Mouse (Mus musculus) stomach, embryonic 16.5 days (tissue): Measurements from ENCODE around the gene Npc2. TPM values are rescaled to one million over a fixed set of nuclear protein-coding genes. Genes with fewer than 3 reads are reported as not detected.

Experiments
- ATAC-seq: fragments of 200-750 bp; cut with Nextera tagmentation; 2 replicates; pipeline ENCODE4 v1.8.0; 2017; ENCODE audit warnings: moderate number of reproducible peaks, moderate TSS enrichment; ENCODE audit not compliant: insufficient read depth, low FRiP score
- H3K27ac ChIP-seq: fragments of 300-500 bp; sonication (generic); 2 replicates; pipeline ENCODE4 v1.5.1; 2014; ENCODE audit warnings: low read length
- H3K27me3 ChIP-seq: fragments of 300-500 bp; sonication (generic); 2 replicates; pipeline ENCODE4 v1.6.1; 2014; ENCODE audit warnings: low read length, control low read depth, mixed read lengths; ENCODE audit not compliant: control insufficient read depth, insufficient read depth
- H3K36me3 ChIP-seq: fragments of 300-500 bp; sonication (generic); 2 replicates; pipeline ENCODE4 v1.6.1; 2014; ENCODE audit warnings: low read length; ENCODE audit not compliant: control insufficient read depth, insufficient read depth
- H3K4me1 ChIP-seq: fragments of 300-500 bp; sonication (generic); 2 replicates; pipeline ENCODE4 v1.6.1; 2014; ENCODE audit warnings: low read length, control low read depth, mixed read lengths; ENCODE audit not compliant: control insufficient read depth, insufficient read depth
- H3K4me2 ChIP-seq: fragments of 300-500 bp; sonication (generic); 2 replicates; pipeline ENCODE4 v1.6.1; 2014; ENCODE audit warnings: low read depth, low read length, mixed read lengths
- H3K4me3 ChIP-seq: fragments of 300-500 bp; sonication (generic); replicated peaks from 2 replicates; pipeline ENCODE4 v1.5.1; 2014; ENCODE audit warnings: mild to moderate bottlenecking, low read length
- H3K9ac ChIP-seq: fragments of 300-500 bp; sonication (generic); 2 replicates; pipeline ENCODE4 v1.6.1; 2014; ENCODE audit warnings: low read length
- H3K9me3 ChIP-seq: fragments of 300-500 bp; sonication (generic); replicated peaks from 2 replicates; pipeline ENCODE4 v1.6.1; 2016; ENCODE audit warnings: low read length, control low read depth; ENCODE audit not compliant: control insufficient read depth
- WGBS: fragments of 180-500 bp; shearing (Covaris S2); extraction: QIAGEN DNeasy Blood & Tissue Kit; methylation state at CpG from one replicate; pipeline ENCODE4 v1.1.7; 2014; 5-methylcytosine and 5-hydroxymethylcytosine counted together
- polyA plus RNA-seq: library from polyadenylated mRNA; unstranded; fragments of >200 nt; fragmentation: Nextera tagmentation; extraction: Ambion mirVana; gene quantifications from 2 replicates; pipeline ENCODE4 v1.2.1, GENCODE M21; 2015

Gene Npc2
- polyA plus RNA-seq, 1 experiment from 2014 or later: 69.3 TPM

- H3K4me2 ChIP-seq: no peak overlapping the region
- 63% methylated on average over 7 of the region's 7 CpGs for WGBS
- H3K36me3 ChIP-seq: peaks cover 6% of the 10 kb centered on the region; the same call in 1 of the 2 replicates
- H3K27ac ChIP-seq: no peak overlapping the region
- no peak overlapping the region for H3K9ac ChIP-seq
- no peaks in the 10 kb centered on the region for H3K9me3 ChIP-seq
- H3K4me1 ChIP-seq: peaks cover 30% of the 10 kb centered on the region
- ATAC-seq: no peak
- no peak overlapping the region for H3K4me3 ChIP-seq
- H3K27me3 ChIP-seq: no peaks in the 10 kb centered on the region
These were observed 3.3 kb downstream of the Npc2 start for GRCm38 (mm10) chr12:84769624-84770023.

DNA sequence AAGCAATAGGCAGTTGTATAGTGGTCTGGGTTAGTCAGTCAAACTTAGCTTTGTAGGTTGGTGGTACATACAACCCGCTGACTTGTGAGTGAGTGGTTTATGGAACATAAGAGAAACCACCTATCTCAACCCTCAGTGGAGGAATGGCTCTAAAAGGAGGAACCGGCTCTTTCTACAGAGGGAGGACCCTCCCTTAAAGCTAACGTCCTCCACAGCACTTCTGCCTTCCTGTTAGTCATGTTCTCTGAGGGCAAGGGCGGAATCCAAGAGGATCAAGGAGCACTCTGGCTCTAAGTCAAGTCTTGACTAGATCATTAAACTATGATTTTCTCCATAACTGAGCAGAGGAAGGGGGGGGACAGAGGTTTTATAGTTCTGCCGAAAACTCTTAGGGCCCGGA is 5.4 kb downstream of the Npc2 start:
- Histone ChIP-seq H3K27me3 (no peaks in the 10 kb centered on the region), H3K4me3 (no peak overlapping the region), H3K9me3 (no peaks in the 10 kb centered on the region), H3K4me1 (peaks cover 22% of the 10 kb centered on the region), H3K27ac (no peak overlapping the region), H3K9ac (no peak overlapping the region), H3K4me2 (no peak overlapping the region), H3K36me3 (peaks cover 13% of the 10 kb centered on the region; the same call in 1 of the 2 replicates)
- WGBS: 72% methylated on average over 6 of the region's 6 CpGs
- ATAC-seq: no peak

DNA sequence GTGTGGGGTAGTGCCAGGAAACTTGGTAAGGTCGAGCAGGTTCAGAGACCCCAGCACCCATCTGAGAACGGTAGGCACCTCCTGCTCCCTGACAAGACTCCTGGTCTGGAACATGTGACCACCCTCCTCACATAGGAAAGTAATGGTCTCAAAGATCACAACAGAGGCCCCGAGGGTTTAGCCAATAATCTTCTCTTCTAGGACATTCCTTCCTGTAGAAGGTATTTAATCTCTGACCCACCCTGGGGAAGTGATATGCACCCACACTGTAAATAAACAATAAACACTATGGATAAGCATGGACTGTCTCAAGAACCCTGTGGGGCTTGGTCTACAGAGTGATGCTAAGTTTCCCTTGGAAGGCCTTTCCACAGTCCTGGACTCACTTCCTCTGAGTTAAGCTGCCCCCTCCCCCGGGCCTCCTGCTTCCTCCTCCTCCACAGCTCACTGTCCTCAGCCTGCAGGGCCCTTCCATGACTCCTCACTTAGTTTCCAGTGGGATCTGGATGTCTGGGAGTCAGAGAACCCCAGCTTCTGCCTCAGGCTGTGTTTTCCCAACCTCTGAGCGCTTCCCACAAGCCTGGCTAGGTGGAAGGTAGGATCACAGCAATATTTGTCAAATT is 6.7 kb downstream of the Npc2 start:
- peaks cover 13% of the 10 kb centered on the region; the same call in 1 of the 2 replicates for H3K36me3 ChIP-seq
- H3K4me1 ChIP-seq: peaks cover 14% of the 10 kb centered on the region
- H3K9me3 ChIP-seq: no peaks in the 10 kb centered on the region
- H3K4me3 ChIP-seq: no peak overlapping the region
- 74% methylated on average over 5 of the region's 5 CpGs for WGBS
- no peak overlapping the region for H3K4me2 ChIP-seq
- H3K9ac ChIP-seq: no peak overlapping the region
- no peaks in the 10 kb centered on the region for H3K27me3 ChIP-seq
- ATAC-seq: no peak
- H3K27ac ChIP-seq: no peak overlapping the region

GRCm38 (mm10) chr12:84765506-84765905 is 7.4 kb downstream of the Npc2 start:
- Histone ChIP-seq H3K36me3 (peaks cover 13% of the 10 kb centered on the region; the same call in 1 of the 2 replicates), H3K9me3 (no peaks in the 10 kb centered on the region), H3K4me3 (no peak overlapping the region), H3K27ac (no peak overlapping the region), H3K4me1 (peaks cover 10% of the 10 kb centered on the region; the same call in 1 of the 2 replicates), H3K27me3 (no peaks in the 10 kb centered on the region), H3K9ac (no peak overlapping the region), H3K4me2 (no peak overlapping the region)
- WGBS: 89% methylated on average over 15 of the region's 15 CpGs
- ATAC-seq: no peak

DNA sequence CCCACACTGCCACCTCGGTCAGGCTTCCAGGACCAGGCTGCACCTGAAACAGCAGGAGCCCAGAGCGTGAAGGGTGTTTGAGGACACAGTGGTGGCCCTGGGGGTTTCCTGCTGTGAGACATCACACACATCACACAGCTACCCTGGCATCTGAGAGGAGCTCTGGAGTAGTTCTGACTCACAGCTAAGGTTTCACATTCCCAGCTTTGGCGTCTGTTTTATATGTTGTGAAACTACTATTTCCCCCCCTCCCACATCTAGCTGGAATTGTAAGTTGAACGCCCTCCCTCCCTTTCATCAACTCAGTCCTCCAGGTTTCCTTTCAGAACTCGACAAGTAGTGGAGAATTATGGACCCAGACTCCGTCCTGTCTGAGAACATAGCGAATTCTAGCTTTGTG is 8.2 kb downstream of the Npc2 start:
- Histone ChIP-seq H3K4me3 (no peak overlapping the region), H3K4me1 (0 out of 2 replicates have a peak, but pooled peaks cover 7% of the 10 kb centered on the region), H3K4me2 (no peak overlapping the region), H3K27ac (no peak overlapping the region), H3K9ac (no peak overlapping the region), H3K9me3 (no peaks in the 10 kb centered on the region), H3K36me3 (peaks cover 13% of the 10 kb centered on the region), H3K27me3 (no peaks in the 10 kb centered on the region)
- 81% methylated on average over 7 of the region's 7 CpGs for WGBS
- no peak for ATAC-seq

DNA sequence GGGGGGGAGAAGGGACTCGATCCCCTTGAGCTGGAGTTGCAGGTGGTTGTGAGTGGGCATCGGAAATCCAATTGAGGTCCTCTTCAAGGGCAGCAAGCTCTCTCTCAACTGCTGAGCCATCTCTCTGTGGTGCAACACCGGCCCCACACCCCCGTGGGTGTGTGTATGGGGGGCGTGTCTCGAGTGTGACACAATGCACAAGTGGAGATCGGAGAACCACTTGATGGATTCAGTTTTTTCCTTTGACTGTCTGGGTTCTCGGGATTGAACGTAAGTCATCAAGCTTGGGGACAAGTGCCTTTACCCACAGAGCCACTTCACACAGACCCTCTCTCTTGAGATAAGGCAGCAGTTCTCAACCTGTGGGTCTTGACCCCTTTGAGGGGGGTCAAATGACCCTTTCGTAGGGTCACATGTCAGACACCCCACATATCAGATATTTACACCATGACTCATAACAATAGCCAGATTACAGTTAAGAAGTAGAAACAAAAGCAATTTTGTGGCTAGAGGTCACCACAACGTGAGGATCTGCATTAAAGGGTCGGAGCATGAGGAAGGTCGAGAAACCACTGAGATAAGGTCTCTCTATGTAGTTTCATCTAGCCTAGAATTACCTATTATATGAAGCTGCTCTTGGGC is 9.3 kb downstream of the Npc2 start:
- Histone ChIP-seq H3K27me3 (no peaks in the 10 kb centered on the region), H3K9me3 (no peaks in the 10 kb centered on the region), H3K4me2 (no peak overlapping the region), H3K27ac (no peak overlapping the region), H3K9ac (no peak overlapping the region), H3K4me1 (0 out of 2 replicates have a peak, but pooled peaks cover 7% of the 10 kb centered on the region), H3K4me3 (no peak overlapping the region), H3K36me3 (peaks cover 13% of the 10 kb centered on the region)
- ATAC-seq: no peak
- 80% methylated on average over 13 of the region's 13 CpGs for WGBS

- Histone ChIP-seq H3K4me1 (0 out of 2 replicates have a peak, but pooled peaks cover 1% of the 10 kb centered on the region), H3K27ac (no peak overlapping the region), H3K4me2 (no peak overlapping the region), H3K9ac (no peak overlapping the region), H3K27me3 (no peaks in the 10 kb centered on the region), H3K4me3 (no peak overlapping the region), H3K9me3 (no peaks in the 10 kb centered on the region), H3K36me3 (peaks cover 13% of the 10 kb centered on the region)
- 73% methylated on average over 5 of the region's 5 CpGs for WGBS
- no peak for ATAC-seq
These were observed 10.4 kb downstream of the Npc2 start for GRCm38 (mm10) chr12:84762532-84762931.

GRCm38 (mm10) chr12:84759063-84759462 is 13.9 kb downstream of the Npc2 start:
- H3K27me3 ChIP-seq: no peaks in the 10 kb centered on the region
- no peak for ATAC-seq
- no peak overlapping the region for H3K9ac ChIP-seq
- H3K4me3 ChIP-seq: no peak overlapping the region
- H3K36me3 ChIP-seq: peaks cover 8% of the 10 kb centered on the region
- no peak overlapping the region for H3K4me2 ChIP-seq
- no peaks in the 10 kb centered on the region for H3K9me3 ChIP-seq
- 77% methylated on average over 2 of the region's 2 CpGs for WGBS
- no peaks in the 10 kb centered on the region for H3K4me1 ChIP-seq
- no peak overlapping the region for H3K27ac ChIP-seq

DNA sequence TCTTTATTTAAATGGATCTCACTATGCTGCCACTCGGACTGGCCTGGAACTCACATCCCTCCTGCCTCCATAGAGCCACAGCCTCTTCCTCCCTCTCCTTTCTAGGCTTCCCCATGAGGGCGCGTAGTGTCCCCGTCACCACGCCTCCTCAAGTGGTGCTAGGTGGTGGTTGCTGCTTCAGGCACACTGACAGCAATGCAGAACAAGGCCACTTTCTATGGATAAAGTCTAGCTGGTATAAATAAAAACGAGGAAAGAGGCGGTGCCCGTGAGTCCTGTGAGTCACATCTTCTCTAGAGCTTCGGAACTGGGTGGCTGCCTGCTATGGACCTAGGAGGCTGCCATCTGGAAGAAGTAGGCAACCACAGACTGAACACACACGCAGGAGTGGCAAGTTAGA is 16.9 kb downstream of the Npc2 start:
- H3K4me1 ChIP-seq: no peaks in the 10 kb centered on the region
- peaks cover 4% of the 10 kb centered on the region; the same call in 1 of the 2 replicates for H3K36me3 ChIP-seq
- H3K27ac ChIP-seq: no peak overlapping the region
- H3K4me3 ChIP-seq: no peak overlapping the region
- no peak overlapping the region for H3K4me2 ChIP-seq
- H3K27me3 ChIP-seq: no peaks in the 10 kb centered on the region
- WGBS: 91% methylated on average over 10 of the region's 10 CpGs
- H3K9me3 ChIP-seq: no peaks in the 10 kb centered on the region
- ATAC-seq: no peak
- H3K9ac ChIP-seq: no peak overlapping the region
